Mouse (Mus musculus) ES-E14 (cell line): ENCODE measurements around the gene Tmem38b. TPM values are rescaled to one million over a fixed set of nuclear protein-coding genes. Genes with fewer than 3 reads are reported as not detected.

ENCODE experiments used
- DNase-seq: peaks from one replicate; pipeline ENCODE4 v3.0.0-alpha.2; 2013; ENCODE audit warnings: low read depth, low spot score
- H3K27ac ChIP-seq: 2 replicates; pipeline ENCODE4 v1.5.1; 2012; ENCODE audit warnings: low read depth, mild to moderate bottlenecking, low read length, moderate library complexity, mixed read lengths; ENCODE audit not compliant: poor library complexity, insufficient read depth, severe bottlenecking
- H3K36me3 ChIP-seq: 2 replicates; pipeline ENCODE4 v1.6.1; 2012; ENCODE audit warnings: mild to moderate bottlenecking, low read length, moderate library complexity, mixed read lengths; ENCODE audit not compliant: control insufficient read depth, poor library complexity, insufficient read depth, severe bottlenecking
- H3K4me1 ChIP-seq, 2 experiments: fragments of 150-350 bp in 1 of 2; sonication (generic) in 1 of 2; 2 replicates each; pipeline ENCODE4 v1.6.1; 2012; ENCODE audit warnings: low read length in 2 of 2, mild to moderate bottlenecking in 1 of 2, mixed read lengths in 1 of 2; ENCODE audit not compliant: control insufficient read depth in 2 of 2, insufficient read depth in 2 of 2, poor library complexity in 1 of 2
- H3K4me3 ChIP-seq, 2 experiments: fragments of 150-350 bp in 1 of 2; sonication (generic) in 1 of 2; 2 replicates each; pipeline ENCODE4 v1.5.1; 2012; ENCODE audit warnings: low read length in 2 of 2, low read depth in 1 of 2, mild to moderate bottlenecking in 1 of 2, mixed read lengths in 1 of 2; ENCODE audit not compliant: insufficient read depth in 1 of 2, poor library complexity in 1 of 2, severe bottlenecking in 1 of 2
- H3K9ac ChIP-seq: 2 replicates; pipeline ENCODE4 v1.6.1; 2012; ENCODE audit warnings: low read depth, mild to moderate bottlenecking, low read length, mixed read lengths; ENCODE audit not compliant: poor library complexity, insufficient read depth, severe bottlenecking
- H3K9me3 ChIP-seq: fragments of 150-350 bp; sonication (generic); 2 replicates; pipeline ENCODE4 v1.6.1; 2012; ENCODE audit warnings: low read depth, mild to moderate bottlenecking, low read length; ENCODE audit not compliant: control insufficient read depth, insufficient read depth
- CHD2 ChIP-seq: IDR thresholded peaks from 2 replicates; pipeline ENCODE4 v1.6.1; 2014; ENCODE audit warnings: mild to moderate bottlenecking, low read depth, low read length, inconsistent platforms
- HCFC1 ChIP-seq: IDR thresholded peaks from 2 replicates; pipeline ENCODE4 v1.6.1; 2012; ENCODE audit warnings: low read length, inconsistent platforms, borderline replicate concordance; ENCODE audit not compliant: insufficient read depth
- MAFK ChIP-seq: IDR thresholded peaks from 2 replicates; pipeline ENCODE4 v1.6.1; 2014; ENCODE audit warnings: mild to moderate bottlenecking, low read depth, low read length, inconsistent platforms; ENCODE audit not compliant: insufficient read depth
- ZC3H11A ChIP-seq: IDR thresholded peaks from 2 replicates; pipeline ENCODE4 v1.6.1; 2012; ENCODE audit warnings: low read depth, mild to moderate bottlenecking, inconsistent platforms, low read length, borderline replicate concordance
- ZNF384 ChIP-seq: IDR thresholded peaks from 2 replicates; pipeline ENCODE4 v1.6.1; 2012; ENCODE audit warnings: low read depth, low read length, inconsistent platforms
- in situ Hi-C, 2 experiments: fragments of 600-800 bp; cut with MboI; formaldehyde crosslinking; loops; one replicate each; pipeline ENCODE4 v1.15.1; 2025; ENCODE audit warnings: low sequenced_read_pairs in 2 of 2, inconsistent platforms in 1 of 2; ENCODE audit not compliant: unreplicated experiment in 2 of 2
- total RNA-seq: library from RNA; depleted of rRNA; stranded (reverse); fragments of 300-350 nt; gene quantifications from 2 replicates; pipeline ENCODE4 v1.2.3, GENCODE M21; 2012

The Tmem38b gene
- total RNA-seq, 1 experiment, result 23.5 TPM

GRCm38 (mm10) chr4:53786851-53787250, 39.0 kb upstream of the Tmem38b start:
- in situ Hi-C loops, result no loop called here

GRCm38 (mm10) chr4:53789346-53789745, 36.5 kb upstream of the Tmem38b start:
- in situ Hi-C loops, result no loop called here
- Histone ChIP-seq H3K9ac (no peak overlapping the region), H3K9me3 (no peaks in the 10 kb centered on the region), H3K36me3 (no peaks in the 10 kb centered on the region), H3K27ac (no peak overlapping the region), H3K4me1 (peaks cover 1 to 13% of the 10 kb centered on the region in 2 experiments; a peak in 2 of 4 replicates), H3K4me3 (no peak overlapping the region)
- DNase-seq, result no peak
- 0 out of 2 replicates have a peak, but pooled peaks have one; percentile 25 for TF ChIP-seq MAFK
- TF ChIP-seq CHD2, result 0 out of 2 replicates have a peak, but pooled peaks have one; percentile 17
- no peak for TF ChIP-seq HCFC1

More at GRCm38 (mm10) chr4:53786851-53787250, 39.0 kb upstream of the Tmem38b start:
- H3K4me3 ChIP-seq, result no peak overlapping the region
- no peaks in the 10 kb centered on the region for H3K36me3 ChIP-seq
- no peak for DNase-seq
- H3K4me1 ChIP-seq, result peaks cover 4 to 13% of the 10 kb centered on the region in 2 experiments; a peak in 3 of 4 replicates
- H3K9me3 ChIP-seq, result no peaks in the 10 kb centered on the region
- H3K27ac ChIP-seq, result no peak overlapping the region
- H3K9ac ChIP-seq, result no peak overlapping the region
- TF ChIP-seq ZNF384, result no peak
- no peak for TF ChIP-seq CHD2
- no peak for TF ChIP-seq MAFK
- TF ChIP-seq ZC3H11A, result no peak
- no peak for TF ChIP-seq HCFC1

GRCm38 (mm10) chr4:53794257-53794966, 31.4 kb upstream of the Tmem38b start:
- H3K4me3 ChIP-seq, result no peak overlapping the region
- no peak for DNase-seq
- no peaks in the 10 kb centered on the region for H3K36me3 ChIP-seq
- in situ Hi-C loops, result no loop called here
- H3K9me3 ChIP-seq, result no peaks in the 10 kb centered on the region
- H3K27ac ChIP-seq, result no peak overlapping the region
- no peak overlapping the region for H3K9ac ChIP-seq
- TF ChIP-seq ZC3H11A (no peak), ZNF384 (no peak)
- peaks cover 0 to 7% of the 10 kb centered on the region in 2 experiments; a peak in 1 of 4 replicates for H3K4me1 ChIP-seq

GRCm38 (mm10) chr4:53795086-53795485, 30.8 kb upstream of the Tmem38b start:
- no peak for DNase-seq
- Histone ChIP-seq H3K27ac (no peak overlapping the region), H3K36me3 (no peaks in the 10 kb centered on the region), H3K4me3 (no peak overlapping the region), H3K4me1 (peaks cover 0 to under 1% of the 10 kb centered on the region in 2 experiments; a peak in 1 of 4 replicates), H3K9me3 (no peaks in the 10 kb centered on the region), H3K9ac (no peak overlapping the region)
- in situ Hi-C loops, result no loop called here
- TF ChIP-seq MAFK (no peak), ZNF384 (no peak), HCFC1 (no peak), ZC3H11A (no peak), CHD2 (no peak)

GRCm38 (mm10) chr4:53795706-53796105, 30.1 kb upstream of the Tmem38b start:
- Histone ChIP-seq H3K9me3 (no peaks in the 10 kb centered on the region), H3K4me1 (no peaks in the 10 kb centered on the region), H3K36me3 (no peaks in the 10 kb centered on the region), H3K9ac (no peak overlapping the region), H3K4me3 (no peak overlapping the region), H3K27ac (no peak overlapping the region)
- TF ChIP-seq HCFC1 (no peak), CHD2 (no peak), MAFK (no peak), ZNF384 (no peak), ZC3H11A (no peak)
- in situ Hi-C loops, result no loop called here
- no peak for DNase-seq
